Mouse (Mus musculus) kidney, postnatal 25 days (tissue): ENCODE data around the gene Zfp941.
"Not testable (repeated sequence)": the region's sequence is repeated elsewhere in the genome, so short reads cannot be mapped to it uniquely, and the experiment has no call there.

Source experiments
- DNase-seq, 2 experiments: peaks; one replicate each; pipeline ENCODE4 v3.0.0; 2021; ENCODE audit warnings: mixed read lengths in 2 of 2

The Zfp941 gene

DNA sequence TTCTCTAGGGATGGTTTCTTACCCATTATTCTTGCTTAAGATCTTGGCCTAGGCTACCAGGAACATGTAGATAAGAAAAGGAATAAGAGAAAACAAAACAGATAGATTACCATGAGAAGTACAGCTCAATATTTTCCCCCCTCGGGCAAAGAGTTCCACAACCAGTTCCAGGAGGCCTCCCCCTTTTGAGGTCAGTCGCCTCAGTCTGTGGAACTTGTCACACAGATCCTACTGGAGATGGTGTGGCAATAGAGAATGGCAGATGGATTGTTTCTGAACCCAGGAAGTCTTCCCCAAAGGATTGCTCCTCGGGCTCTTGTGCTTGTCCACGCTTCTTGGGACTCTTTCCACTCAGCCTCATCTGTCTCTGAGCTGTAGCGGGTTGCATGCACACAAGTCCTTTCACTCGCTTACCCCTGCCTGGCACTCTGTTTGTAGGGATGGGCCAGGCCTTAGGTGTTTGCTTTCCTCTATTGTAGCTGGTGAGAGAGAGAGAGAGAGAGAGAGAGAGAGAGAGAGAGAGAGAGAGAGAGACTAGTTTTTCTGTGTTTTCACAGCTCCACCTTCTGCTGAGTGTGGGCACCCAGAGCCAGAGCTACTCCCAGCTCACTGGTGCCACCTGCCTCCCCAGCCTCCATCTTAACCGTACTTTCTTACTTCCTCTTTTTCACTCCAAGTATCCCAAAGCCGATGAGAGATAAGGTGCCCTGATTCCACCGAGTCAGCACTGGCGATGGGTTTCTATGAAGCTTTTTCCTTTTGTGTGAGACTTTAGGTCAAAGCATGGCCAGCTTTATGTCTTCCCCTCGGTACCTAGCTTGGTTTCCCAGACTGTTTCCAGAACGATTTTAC lies 55.9 kb downstream of the Zfp941 start:
- peak; percentile 13 to 46 for DNase-seq

- DNase-seq: not testable (repeated sequence)
These were observed 56.6 kb downstream of the Zfp941 start for GRCm38 (mm10) chr7:140765391-140765790.

GRCm38 (mm10) chr7:140763447-140764020 lies 58.4 kb downstream of the Zfp941 start, which contains the start of gene Cyp2e1:
TSS of gene Cyp2e1 (plus strand) at chr7:140763739.
- peak; percentile 60 to 87 for DNase-seq

DNA sequence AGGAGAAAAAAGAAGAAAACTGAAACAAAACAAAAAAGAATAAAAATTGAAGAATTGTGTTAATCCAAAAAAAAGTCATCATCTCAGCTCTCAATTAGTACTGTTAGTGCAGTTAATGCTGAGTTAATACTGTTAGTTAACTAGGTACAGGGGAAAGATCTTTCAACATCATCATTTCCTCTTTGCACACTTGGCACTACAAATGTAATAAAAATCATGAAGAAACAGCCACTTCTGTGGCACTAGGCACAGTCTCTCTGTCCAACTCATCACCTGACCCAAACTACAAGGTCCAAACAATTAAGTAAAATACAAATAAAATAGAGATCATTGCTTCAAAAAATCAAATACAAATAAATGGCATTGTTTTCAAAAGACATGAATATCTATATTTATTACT lies 61.3 kb downstream of the Zfp941 start:
- DNase-seq: no peak
